Mouse (Mus musculus): ENCODE results near the gene Aox1.

DNA sequence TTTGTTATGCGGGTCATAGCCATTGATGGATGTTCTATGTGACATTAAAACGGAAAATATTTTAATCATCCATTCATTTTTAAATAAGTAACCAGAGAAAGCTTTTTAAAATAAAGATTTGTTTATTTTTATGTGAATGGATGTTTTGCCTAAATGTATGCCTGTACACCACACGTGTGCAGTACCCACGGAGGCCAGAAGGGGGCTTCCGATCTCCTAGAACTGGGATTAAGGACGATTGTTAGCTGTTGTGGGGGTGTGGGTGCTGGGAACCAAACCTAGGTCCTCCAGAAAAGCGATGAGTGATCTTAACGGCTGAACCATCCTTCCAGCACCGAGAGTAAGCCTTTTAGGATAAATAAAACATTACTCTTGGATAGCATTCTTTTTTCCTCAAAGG, 109.3 kb downstream of the Aox1 start:
- no peak for TF ChIP-seq POLR2A (IDR thresholded peaks at IDR 0.05; ENCODE audit: insufficient read length, low read depth)
- no peak for TF ChIP-seq POLR2AphosphoS2 (IDR thresholded peaks at IDR 0.05; ENCODE audit: insufficient read length, low read depth)

All from myocyte (in vitro differentiated cells).